Mouse (Mus musculus): ENCODE measurements at regions not wholly inside any gene's neighbourhood (a gene's known extent, or its start where the extent isn't known, plus 50 kb on each side); places are given as distances from the start of the nearest gene placed in this dataset.

- Histone ChIP-seq H3K36me3 (ENCODE audit: insufficient read depth, low read length) (no peaks in the 10 kb centered on the region), H3K27me3 (ENCODE audit: insufficient read depth, low read length) (no peaks in the 10 kb centered on the region), H3K4me3 (replicated peaks; ENCODE audit: low read length) (no peak overlapping the region), H3K4me1 (replicated peaks; ENCODE audit: low read depth, low read length) (no peaks in the 10 kb centered on the region), H3K9me3 (ENCODE audit: low read length) (no peaks in the 10 kb centered on the region)
- TF ChIP-seq NANOG (IDR thresholded peaks at IDR 0.05; ENCODE audit: borderline replicate concordance, low read length) (no peak), POU5F1 (IDR thresholded peaks at IDR 0.05; ENCODE audit: borderline replicate concordance, low read length) (no peak), CTCF (conservative IDR thresholded peaks at IDR 0.05; ENCODE audit: low read length) (no peak)
Measured at GRCm38 (mm10) chr19:25856344-25856743, 184.1 kb downstream of the Dmrt2 start.

DNA sequence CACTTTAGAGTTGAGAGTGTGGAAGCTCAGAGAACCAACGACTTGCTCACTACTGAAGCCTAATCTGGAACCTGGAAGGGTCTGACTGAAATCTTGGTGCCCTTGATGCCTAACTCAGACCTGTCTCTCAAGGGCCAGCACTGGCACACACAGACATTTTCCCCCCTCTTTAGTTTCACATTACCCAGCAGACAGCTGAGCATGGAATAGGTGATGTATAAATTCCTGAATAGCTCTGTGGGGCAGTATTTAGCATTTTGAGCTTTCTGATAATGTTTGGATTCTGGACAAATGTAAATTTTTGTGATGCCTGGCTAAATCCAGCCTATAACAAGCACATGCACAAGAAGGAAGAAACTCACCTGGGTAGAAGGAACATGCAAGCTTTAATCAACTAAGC is 191.1 kb downstream of the Dmrt2 start:
- Histone ChIP-seq H3K4me1 (replicated peaks; ENCODE audit: low read depth, low read length) (no peaks in the 10 kb centered on the region), H3K27me3 (ENCODE audit: insufficient read depth, low read length) (no peaks in the 10 kb centered on the region)

DNA sequence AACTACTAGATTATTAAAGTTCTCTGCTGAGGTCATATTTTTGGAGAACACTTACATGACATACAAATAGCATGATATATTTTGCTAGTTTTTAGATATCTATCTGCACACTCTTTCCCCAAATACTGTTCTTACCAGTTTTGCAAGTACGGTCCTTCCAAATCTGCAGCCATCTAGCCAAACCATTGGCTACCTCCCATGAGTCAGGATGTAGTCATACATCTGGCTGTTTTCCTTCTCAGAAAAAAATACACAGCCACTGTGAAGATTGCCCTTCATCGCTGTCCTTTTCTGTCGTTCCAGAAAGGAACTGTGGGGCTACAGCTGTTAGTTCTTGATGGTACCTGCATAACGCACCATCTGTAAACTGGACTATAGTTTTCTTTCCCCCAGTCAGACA is 234.5 kb downstream of the Dmrt2 start:
- no peak for TF ChIP-seq CTCF (conservative IDR thresholded peaks at IDR 0.05; ENCODE audit: low read length)
- TF ChIP-seq POU5F1 (IDR thresholded peaks at IDR 0.05; ENCODE audit: borderline replicate concordance, low read length) = no peak
- no peaks in the 10 kb centered on the region for H3K4me1 ChIP-seq (replicated peaks; ENCODE audit: low read depth, low read length)
- H3K36me3 ChIP-seq (ENCODE audit: insufficient read depth, low read length) = no peaks in the 10 kb centered on the region
- H3K27me3 ChIP-seq (ENCODE audit: insufficient read depth, low read length) = no peaks in the 10 kb centered on the region
- H3K4me3 ChIP-seq (replicated peaks; ENCODE audit: low read length) = no peak overlapping the region
- peaks cover 7% of the 10 kb centered on the region for H3K9me3 ChIP-seq (ENCODE audit: low read length)

More for the DNA sequence above, 191.1 kb downstream of the Dmrt2 start:
- no peak for TF ChIP-seq POU5F1 (IDR thresholded peaks at IDR 0.05; ENCODE audit: borderline replicate concordance, low read length)
- TF ChIP-seq NANOG (IDR thresholded peaks at IDR 0.05; ENCODE audit: borderline replicate concordance, low read length) = no peak
- TF ChIP-seq CTCF (conservative IDR thresholded peaks at IDR 0.05; ENCODE audit: low read length) = no peak
- no peak overlapping the region for H3K4me3 ChIP-seq (replicated peaks; ENCODE audit: low read length)
- no peaks in the 10 kb centered on the region for H3K36me3 ChIP-seq (ENCODE audit: insufficient read depth, low read length)
- no peaks in the 10 kb centered on the region for H3K9me3 ChIP-seq (ENCODE audit: low read length)

DNA sequence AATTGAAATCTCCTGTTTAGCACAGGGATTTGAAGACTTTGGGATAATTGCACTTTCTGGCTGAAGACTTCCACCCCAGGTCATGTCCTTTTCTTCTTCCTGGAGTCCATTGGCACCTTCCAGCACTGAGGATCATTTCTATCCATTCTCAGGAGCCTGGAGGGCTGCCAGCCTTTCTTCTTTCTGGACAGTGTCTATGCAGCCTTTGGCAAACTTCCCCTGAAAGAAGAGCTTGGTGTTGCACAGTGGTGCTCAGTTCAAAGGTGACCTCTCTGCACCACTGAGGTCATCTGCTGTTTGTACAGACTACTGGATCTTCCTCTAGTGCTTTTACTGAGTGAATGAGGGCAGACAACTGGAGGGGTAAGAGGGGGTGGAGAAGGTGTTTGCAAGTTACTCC is 249.8 kb downstream of the Dmrt2 start:
- Histone ChIP-seq H3K4me3 (replicated peaks; ENCODE audit: low read length) (no peak overlapping the region), H3K4me1 (replicated peaks; ENCODE audit: low read depth, low read length) (no peaks in the 10 kb centered on the region), H3K36me3 (ENCODE audit: insufficient read depth, low read length) (no peaks in the 10 kb centered on the region), H3K9me3 (ENCODE audit: low read length) (no peaks in the 10 kb centered on the region), H3K27me3 (ENCODE audit: insufficient read depth, low read length) (no peaks in the 10 kb centered on the region)
- TF ChIP-seq NANOG (IDR thresholded peaks at IDR 0.05; ENCODE audit: borderline replicate concordance, low read length) (no peak), POU5F1 (IDR thresholded peaks at IDR 0.05; ENCODE audit: borderline replicate concordance, low read length) (no peak), CTCF (conservative IDR thresholded peaks at IDR 0.05; ENCODE audit: low read length) (no peak)

DNA sequence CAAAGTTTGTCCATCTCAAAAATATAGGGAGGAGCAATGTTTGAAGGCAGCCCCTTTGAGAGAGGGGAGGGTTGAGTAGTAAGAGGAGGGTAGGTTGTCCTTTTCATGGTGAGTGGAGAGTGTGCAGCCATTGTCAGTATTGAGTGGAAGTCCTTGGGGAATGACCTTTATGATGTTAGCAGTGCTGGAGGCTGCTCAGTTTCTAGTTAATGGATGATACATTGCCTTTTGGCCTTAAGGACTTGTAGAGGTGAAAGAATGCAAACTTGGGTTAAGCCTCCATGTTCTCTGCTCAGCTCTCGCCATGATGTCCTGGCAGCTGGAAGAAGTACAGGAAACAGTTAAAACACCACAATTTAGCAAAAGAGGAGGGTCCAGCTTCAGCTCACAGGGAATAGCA is 250.6 kb downstream of the Dmrt2 start:
- TF ChIP-seq POU5F1 (IDR thresholded peaks at IDR 0.05; ENCODE audit: borderline replicate concordance, low read length) = no peak
- TF ChIP-seq CTCF (conservative IDR thresholded peaks at IDR 0.05; ENCODE audit: low read length) = no peak
- TF ChIP-seq NANOG (IDR thresholded peaks at IDR 0.05; ENCODE audit: borderline replicate concordance, low read length) = no peak
- Histone ChIP-seq H3K36me3 (ENCODE audit: insufficient read depth, low read length) (no peaks in the 10 kb centered on the region), H3K9me3 (ENCODE audit: low read length) (no peaks in the 10 kb centered on the region), H3K4me1 (replicated peaks; ENCODE audit: low read depth, low read length) (no peaks in the 10 kb centered on the region), H3K4me3 (replicated peaks; ENCODE audit: low read length) (no peak overlapping the region), H3K27me3 (ENCODE audit: insufficient read depth, low read length) (no peaks in the 10 kb centered on the region)

DNA sequence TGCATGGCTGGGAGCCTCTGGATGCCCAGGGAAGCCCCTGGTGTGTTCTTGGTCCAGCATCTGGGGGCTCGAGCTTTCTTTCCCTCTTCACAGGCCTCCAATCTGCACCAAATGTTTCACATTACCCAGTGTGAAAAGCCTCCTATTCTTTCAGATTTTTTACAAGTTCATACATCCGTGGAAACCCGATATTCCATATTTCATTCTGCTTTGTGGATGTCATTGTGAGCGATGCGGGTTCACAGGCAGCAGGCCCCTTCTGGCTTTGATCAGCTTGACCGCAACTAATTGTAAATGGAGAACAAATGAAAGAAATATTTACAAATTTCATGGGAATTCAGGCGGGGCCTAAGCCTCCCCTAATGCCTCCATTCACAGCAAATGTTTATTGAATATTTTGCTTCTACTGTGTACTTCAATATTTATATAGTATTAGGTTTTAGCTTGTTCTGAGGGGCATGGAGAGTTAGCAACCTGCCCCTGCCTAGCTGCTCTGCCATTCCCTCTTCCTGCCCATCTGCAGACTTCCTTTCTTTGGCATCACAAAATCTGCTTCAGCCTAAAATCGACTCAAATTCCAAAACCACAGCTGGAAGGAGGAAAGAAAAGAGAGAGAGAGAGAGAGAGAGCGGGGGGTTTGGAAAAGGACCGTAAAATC is 251.6 kb downstream of the Dmrt2 start:
- H3K27me3 ChIP-seq (ENCODE audit: insufficient read depth, low read length) = no peaks in the 10 kb centered on the region
- no peak overlapping the region for H3K4me3 ChIP-seq (replicated peaks; ENCODE audit: low read length)
- no peaks in the 10 kb centered on the region for H3K9me3 ChIP-seq (ENCODE audit: low read length)
- no peak for TF ChIP-seq NANOG (IDR thresholded peaks at IDR 0.05; ENCODE audit: borderline replicate concordance, low read length)
- TF ChIP-seq POU5F1 (IDR thresholded peaks at IDR 0.05; ENCODE audit: borderline replicate concordance, low read length) = no peak
- TF ChIP-seq CTCF (conservative IDR thresholded peaks at IDR 0.05; ENCODE audit: low read length) = no peak
- no peaks in the 10 kb centered on the region for H3K36me3 ChIP-seq (ENCODE audit: insufficient read depth, low read length)
- no peaks in the 10 kb centered on the region for H3K4me1 ChIP-seq (replicated peaks; ENCODE audit: low read depth, low read length)

- Histone ChIP-seq H3K9me3 (ENCODE audit: low read length) (no peaks in the 10 kb centered on the region), H3K4me3 (replicated peaks; ENCODE audit: low read length) (no peak overlapping the region), H3K36me3 (ENCODE audit: insufficient read depth, low read length) (no peaks in the 10 kb centered on the region), H3K4me1 (replicated peaks; ENCODE audit: low read depth, low read length) (no peaks in the 10 kb centered on the region), H3K27me3 (ENCODE audit: insufficient read depth, low read length) (no peaks in the 10 kb centered on the region)
- TF ChIP-seq POU5F1 (IDR thresholded peaks at IDR 0.05; ENCODE audit: borderline replicate concordance, low read length) (no peak), NANOG (IDR thresholded peaks at IDR 0.05; ENCODE audit: borderline replicate concordance, low read length) (no peak), CTCF (conservative IDR thresholded peaks at IDR 0.05; ENCODE audit: low read length) (no peak)
Measured at GRCm38 (mm10) chr19:25924385-25924769, 252.2 kb downstream of the Dmrt2 start.

- Histone ChIP-seq H3K9me3 (ENCODE audit: low read length) (no peaks in the 10 kb centered on the region), H3K27me3 (ENCODE audit: insufficient read depth, low read length) (no peaks in the 10 kb centered on the region), H3K4me3 (replicated peaks; ENCODE audit: low read length) (no peak overlapping the region), H3K36me3 (ENCODE audit: insufficient read depth, low read length) (no peaks in the 10 kb centered on the region), H3K4me1 (replicated peaks; ENCODE audit: low read depth, low read length) (no peaks in the 10 kb centered on the region)
- TF ChIP-seq NANOG (IDR thresholded peaks at IDR 0.05; ENCODE audit: borderline replicate concordance, low read length) (no peak), CTCF (conservative IDR thresholded peaks at IDR 0.05; ENCODE audit: low read length) (no peak), POU5F1 (IDR thresholded peaks at IDR 0.05; ENCODE audit: borderline replicate concordance, low read length) (no peak)
Measured at GRCm38 (mm10) chr19:25927220-25927619, 255.0 kb downstream of the Dmrt2 start.

GRCm38 (mm10) chr19:25937343-25937742 is 265.1 kb downstream of the Dmrt2 start:
- Histone ChIP-seq H3K4me1 (replicated peaks; ENCODE audit: low read depth, low read length) (no peaks in the 10 kb centered on the region), H3K9me3 (ENCODE audit: low read length) (no peaks in the 10 kb centered on the region; the same call in 1 of the 2 replicates), H3K27me3 (ENCODE audit: insufficient read depth, low read length) (no peaks in the 10 kb centered on the region), H3K4me3 (replicated peaks; ENCODE audit: low read length) (no peak overlapping the region), H3K36me3 (ENCODE audit: insufficient read depth, low read length) (no peaks in the 10 kb centered on the region)
- TF ChIP-seq NANOG (IDR thresholded peaks at IDR 0.05; ENCODE audit: borderline replicate concordance, low read length) (no peak), CTCF (conservative IDR thresholded peaks at IDR 0.05; ENCODE audit: low read length) (no peak), POU5F1 (IDR thresholded peaks at IDR 0.05; ENCODE audit: borderline replicate concordance, low read length) (no peak)
